Mouse (Mus musculus) forebrain, embryonic 15.5 days (tissue): ENCODE measurements around the gene Olfr747. TPM values are rescaled to one million over a fixed set of nuclear protein-coding genes. Genes with fewer than 3 reads are reported as not detected.
"Not testable (repeated sequence)": the region's sequence is repeated elsewhere in the genome, so short reads cannot be mapped to it uniquely, and the experiment has no call there.

Experiments
- ATAC-seq: fragments of 200-750 bp; cut with Nextera tagmentation; replicated peaks from 2 replicates; pipeline ENCODE4 v1.8.0; 2017; ENCODE audit warnings: mild to moderate bottlenecking, moderate TSS enrichment, moderate library complexity
- H3K27ac ChIP-seq: fragments of 300-500 bp; sonication (generic); replicated peaks from 2 replicates; pipeline ENCODE4 v1.5.1; 2015; ENCODE audit warnings: mild to moderate bottlenecking, inconsistent platforms
- H3K27me3 ChIP-seq: fragments of 300-500 bp; sonication (generic); 2 replicates; pipeline ENCODE4 v1.6.1; 2015; ENCODE audit warnings: inconsistent platforms
- H3K36me3 ChIP-seq: fragments of 300-500 bp; sonication (generic); 2 replicates; pipeline ENCODE4 v1.6.1; 2015; ENCODE audit warnings: mild to moderate bottlenecking, inconsistent platforms
- H3K4me1 ChIP-seq: fragments of 300-500 bp; sonication (generic); 2 replicates; pipeline ENCODE4 v1.6.1; 2015; ENCODE audit warnings: inconsistent platforms
- H3K4me2 ChIP-seq: fragments of 300-500 bp; sonication (generic); replicated peaks from 2 replicates; pipeline ENCODE4 v1.6.1; 2015; ENCODE audit warnings: mild to moderate bottlenecking, inconsistent platforms
- H3K4me3 ChIP-seq: fragments of 300-500 bp; sonication (generic); 2 replicates; pipeline ENCODE4 v1.5.1; 2015; ENCODE audit warnings: mild to moderate bottlenecking, inconsistent platforms
- H3K9ac ChIP-seq: fragments of 300-500 bp; sonication (generic); replicated peaks from 2 replicates; pipeline ENCODE4 v1.6.1; 2015; ENCODE audit warnings: mild to moderate bottlenecking, inconsistent platforms
- H3K9me3 ChIP-seq: fragments of 300-500 bp; sonication (generic); 2 replicates; pipeline ENCODE4 v1.6.1; 2016; ENCODE audit warnings: inconsistent platforms
- WGBS: fragments of 180-500 bp; shearing (Covaris S2); methylation state at CpG from one replicate; pipeline ENCODE4 v1.1.7; 2015; ENCODE audit warnings: mixed read lengths; 5-methylcytosine and 5-hydroxymethylcytosine counted together
- polyA plus RNA-seq: library from polyadenylated mRNA; unstranded; fragments of >200 nt; fragmentation: Nextera tagmentation; extraction: Ambion mirVana; gene quantifications from 2 replicates; pipeline ENCODE4 v1.2.1, GENCODE M21; 2015

Gene Olfr747
- polyA plus RNA-seq, result not detected in 2 replicates

- no peak for ATAC-seq
- H3K9me3 ChIP-seq, result no peaks in the 10 kb centered on the region
- WGBS, result 90% methylated on average over 3 of the region's 3 CpGs
- no peak within 1 kb of the TSS for H3K4me3 ChIP-seq
- no peaks in the 10 kb centered on the region for H3K36me3 ChIP-seq
- H3K27me3 ChIP-seq, result no peaks in the 10 kb centered on the region
- no peaks in the 10 kb centered on the region for H3K4me1 ChIP-seq
- H3K4me2 ChIP-seq, result no peak within 1 kb of the TSS
- no peak within 1 kb of the TSS for H3K9ac ChIP-seq
- H3K27ac ChIP-seq, result no peak within 1 kb of the TSS
Observed at GRCm38 (mm10) chr14:50693106-50693505, at the start of gene Olfr747. Gene Olfr747 (minus strand): TSS chr14:50693206.

GRCm38 (mm10) chr14:50741584-50741983 is 48.6 kb upstream of the Olfr747 start:
- H3K9ac ChIP-seq, result no peak overlapping the region
- H3K9me3 ChIP-seq, result no peaks in the 10 kb centered on the region
- H3K27me3 ChIP-seq, result no peaks in the 10 kb centered on the region
- no peak overlapping the region for H3K4me2 ChIP-seq
- no peak overlapping the region for H3K4me3 ChIP-seq
- no peak overlapping the region for H3K27ac ChIP-seq
- 72% methylated on average over 2 of the region's 2 CpGs for WGBS
- no peaks in the 10 kb centered on the region for H3K4me1 ChIP-seq
- no peaks in the 10 kb centered on the region for H3K36me3 ChIP-seq
- ATAC-seq, result no peak

- WGBS, result 75% methylated on average over 2 of the region's 2 CpGs
Observed at GRCm38 (mm10) chr14:50740334-50740733, 47.3 kb upstream of the Olfr747 start.

GRCm38 (mm10) chr14:50722371-50722770 is 29.4 kb upstream of the Olfr747 start:
- H3K4me2 ChIP-seq, H3K9me3 ChIP-seq, H3K9ac ChIP-seq, ATAC-seq, H3K27ac ChIP-seq, H3K4me3 ChIP-seq, H3K27me3 ChIP-seq, H3K36me3 ChIP-seq, H3K4me1 ChIP-seq: not testable (repeated sequence)
- WGBS, result 90% methylated on average over 3 of the region's 4 CpGs

More at GRCm38 (mm10) chr14:50740334-50740733, 47.3 kb upstream of the Olfr747 start:
- Histone ChIP-seq H3K4me1 (no peaks in the 10 kb centered on the region), H3K36me3 (no peaks in the 10 kb centered on the region), H3K4me3 (no peak overlapping the region), H3K9ac (no peak overlapping the region), H3K9me3 (no peaks in the 10 kb centered on the region), H3K4me2 (no peak overlapping the region), H3K27ac (no peak overlapping the region), H3K27me3 (no peaks in the 10 kb centered on the region)
- ATAC-seq, result no peak

- not testable (repeated sequence) for H3K27me3 ChIP-seq, H3K9ac ChIP-seq, H3K27ac ChIP-seq, H3K4me2 ChIP-seq, ATAC-seq, H3K36me3 ChIP-seq, H3K4me1 ChIP-seq, H3K9me3 ChIP-seq, H3K4me3 ChIP-seq
- WGBS, result 92% methylated on average over 15 of the region's 15 CpGs
Observed at GRCm38 (mm10) chr14:50719875-50720274, 26.9 kb upstream of the Olfr747 start.

- no peak for ATAC-seq
Observed at GRCm38 (mm10) chr14:50707073-50707472, 14.1 kb upstream of the Olfr747 start, which contains the start of gene Olfr748. Gene Olfr748 (plus strand): TSS chr14:50707373.

GRCm38 (mm10) chr14:50646783-50647182 is 46.2 kb downstream of the Olfr747 start, which contains the start of gene Olfr746:
Gene Olfr746 (plus strand): TSS chr14:50647083.
- Histone ChIP-seq H3K9ac (no peak within 1 kb of the TSS), H3K27ac (no peak within 1 kb of the TSS), H3K4me3 (no peak within 1 kb of the TSS), H3K4me1 (no peaks in the 10 kb centered on the region), H3K4me2 (no peak within 1 kb of the TSS), H3K27me3 (no peaks in the 10 kb centered on the region), H3K9me3 (no peaks in the 10 kb centered on the region), H3K36me3 (no peaks in the 10 kb centered on the region)
- ATAC-seq, result no peak

More at GRCm38 (mm10) chr14:50707073-50707472, 14.1 kb upstream of the Olfr747 start, which contains the start of gene Olfr748:
- 78% methylated on average over 1 of the region's 1 CpGs for WGBS
- Histone ChIP-seq H3K9me3 (no peaks in the 10 kb centered on the region), H3K4me2 (no peak within 1 kb of the TSS), H3K9ac (no peak within 1 kb of the TSS), H3K36me3 (no peaks in the 10 kb centered on the region), H3K27ac (no peak within 1 kb of the TSS), H3K27me3 (no peaks in the 10 kb centered on the region), H3K4me1 (no peaks in the 10 kb centered on the region), H3K4me3 (no peak within 1 kb of the TSS)

- 88% methylated on average over 2 of the region's 2 CpGs for WGBS
- Histone ChIP-seq H3K9me3 (no peaks in the 10 kb centered on the region), H3K4me2 (no peak within 1 kb of the TSS), H3K27me3 (no peaks in the 10 kb centered on the region), H3K27ac (no peak within 1 kb of the TSS), H3K4me3 (no peak within 1 kb of the TSS), H3K9ac (no peak within 1 kb of the TSS), H3K4me1 (no peaks in the 10 kb centered on the region), H3K36me3 (no peaks in the 10 kb centered on the region)
- no peak for ATAC-seq
Observed at GRCm38 (mm10) chr14:50639088-50639487, 53.9 kb downstream of the Olfr747 start, which contains the start of gene Olfr745. Gene Olfr745 (plus strand): TSS chr14:50639388.

Other genes starting within 250 kb of the Olfr747 start
- gene Olfr740, start 247.7 kb downstream of the Olfr747 start, polyA plus RNA-seq, result not detected in 2 replicates
- gene Olfr741, start 220.5 kb downstream of the Olfr747 start, polyA plus RNA-seq, result not detected in 2 replicates
- gene Olfr742, start 189.6 kb downstream of the Olfr747 start, polyA plus RNA-seq, result not detected in 2 replicates
- not detected in 2 replicates for gene Olfr743, start 171.4 kb downstream of the Olfr747 start, polyA plus RNA-seq
- not detected in 2 replicates for gene Olfr744, start 78.3 kb downstream of the Olfr747 start, polyA plus RNA-seq
- not detected in 2 replicates for gene Olfr745, start 53.8 kb downstream of the Olfr747 start, polyA plus RNA-seq
- gene Olfr746, start 46.1 kb downstream of the Olfr747 start, polyA plus RNA-seq, result not detected in 2 replicates
- not detected in 2 replicates for gene Olfr748, start 14.2 kb upstream of the Olfr747 start, polyA plus RNA-seq
- gene Olfr749, start 51.9 kb upstream of the Olfr747 start, polyA plus RNA-seq, result not detected in 2 replicates
- 122 and 130 TPM in 2 replicates for gene Ttc5, start 92.3 kb upstream of the Olfr747 start, polyA plus RNA-seq
- 0.11 TPM in 2 replicates for gene Ccnb1ip1, start 114.5 kb upstream of the Olfr747 start, polyA plus RNA-seq
- 51.6 and 59.1 TPM in 2 replicates for gene Parp2, start 114.6 kb upstream of the Olfr747 start, polyA plus RNA-seq
- gene Tep1, start 177.4 kb upstream of the Olfr747 start, polyA plus RNA-seq, result 1.6 and 1.7 TPM in 2 replicates
- 0.18 and 0.27 TPM in 2 replicates for gene Klhl33, start 204.3 kb upstream of the Olfr747 start, polyA plus RNA-seq
- gene Osgep, start 231.7 kb upstream of the Olfr747 start, polyA plus RNA-seq, result 145 and 150 TPM in 2 replicates
- gene Apex1, start 231.8 kb upstream of the Olfr747 start, polyA plus RNA-seq, result 286 and 308 TPM in 2 replicates
- 95.1 and 95.3 TPM in 2 replicates for gene Pip4p1, start 237.7 kb upstream of the Olfr747 start, polyA plus RNA-seq
- gene Pnp, start 237.9 kb upstream of the Olfr747 start, polyA plus RNA-seq, result 17.0 and 19.8 TPM in 2 replicates